Mouse (Mus musculus): ENCODE results near the gene Spata2. TPM values are rescaled to one million over a fixed set of nuclear protein-coding genes. Genes with fewer than 3 reads are reported as not detected.
A peak's percentile ranks its signal among the peaks of the same experiment; 100 is the strongest.

Spata2 gene
- polyA plus RNA-seq, 1 experiment from 2014 or later, result 23.1 TPM

- peak overlapping the region; percentile 95 for H3K9ac ChIP-seq (ENCODE audit: low read length)
- H3K4me3 ChIP-seq (ENCODE audit: low read depth, low read length), result peak overlapping the region; percentile 72
- peak overlapping the region; percentile 60 for H3K4me2 ChIP-seq (ENCODE audit: low read depth)
- peaks cover 4% of the 10 kb centered on the region for H3K36me3 ChIP-seq (ENCODE audit: control insufficient read depth, insufficient read depth, low read length)
- H3K27ac ChIP-seq (ENCODE audit: low read depth, low read length), result no peak overlapping the region
- DNase-seq (ENCODE audit: low spot score) (peak; percentile 30), ATAC-seq (ENCODE audit: insufficient read depth, low FRiP score, low TSS enrichment) (0 out of 2 replicates have a peak, but pooled peaks have one; percentile 4)
- WGBS, result under 1% methylated on average over 32 of the region's 32 CpGs
- peaks cover 6% of the 10 kb centered on the region; the same call in 1 of the 2 replicates for H3K4me1 ChIP-seq (ENCODE audit: control insufficient read depth, insufficient read depth, low read length)
- no peaks in the 10 kb centered on the region for H3K27me3 ChIP-seq (ENCODE audit: control insufficient read depth, insufficient read depth, low read length)
- H3K9me3 ChIP-seq (ENCODE audit: control insufficient read depth, low read length), result no peaks in the 10 kb centered on the region
Observed at GRCm38 (mm10) chr2:167503896-167504349, 11.2 kb upstream of the Spata2 start.

DNA sequence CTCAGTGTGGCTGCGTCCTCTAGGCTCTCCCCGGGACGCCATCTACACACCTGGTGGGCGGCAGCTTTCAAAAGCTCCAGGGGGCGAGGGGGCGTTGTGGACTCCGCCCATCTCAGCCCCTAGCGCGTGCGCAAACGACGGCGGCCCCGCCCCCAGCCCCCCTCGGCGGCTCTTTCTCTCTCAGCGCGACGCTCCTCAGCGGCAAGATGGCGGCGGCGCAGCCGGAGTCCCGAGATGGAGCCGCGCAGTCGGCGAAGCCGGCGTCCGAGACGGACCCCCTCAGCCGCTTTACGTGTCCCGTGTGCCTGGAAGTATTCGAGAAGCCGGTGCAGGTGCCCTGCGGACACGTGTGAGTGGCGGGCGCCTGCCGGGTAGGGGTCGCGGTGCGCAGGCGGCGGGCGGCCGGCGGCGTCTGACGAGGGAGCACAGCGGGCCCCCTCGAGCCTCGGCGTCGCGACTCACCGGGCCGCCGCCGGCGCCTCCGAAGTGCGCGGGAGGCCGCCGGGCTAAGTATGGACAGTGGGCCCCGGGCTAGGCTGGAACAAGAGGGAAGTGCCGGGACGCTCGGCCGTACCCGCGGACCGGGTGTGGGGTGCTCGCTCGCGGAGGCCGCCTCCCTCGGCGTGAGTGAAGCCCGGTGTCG is 10.7 kb upstream of the Spata2 start:
- Histone ChIP-seq H3K4me1 (ENCODE audit: control insufficient read depth, insufficient read depth, low read length) (peaks cover 6% of the 10 kb centered on the region; the same call in 1 of the 2 replicates), H3K27ac (ENCODE audit: low read depth, low read length) (peak overlapping the region; percentile 55; the same call in 1 of the 2 replicates), H3K36me3 (ENCODE audit: control insufficient read depth, insufficient read depth, low read length) (peaks cover 2% of the 10 kb centered on the region), H3K4me3 (ENCODE audit: low read depth, low read length) (peak overlapping the region; percentile 72), H3K4me2 (ENCODE audit: low read depth) (peak overlapping the region; percentile 60), H3K27me3 (ENCODE audit: control insufficient read depth, insufficient read depth, low read length) (no peaks in the 10 kb centered on the region), H3K9me3 (ENCODE audit: control insufficient read depth, low read length) (no peaks in the 10 kb centered on the region), H3K9ac (ENCODE audit: low read length) (peak overlapping the region; percentile 95)
- DNase-seq (ENCODE audit: low spot score), result peak; percentile 89
- peak; percentile 89 for ATAC-seq (ENCODE audit: insufficient read depth, low FRiP score, low TSS enrichment)
- WGBS, result under 1% methylated on average over 85 of the region's 85 CpGs

- Histone ChIP-seq H3K4me3 (ENCODE audit: low read depth, low read length) (peak overlapping the region; percentile 72), H3K27me3 (ENCODE audit: control insufficient read depth, insufficient read depth, low read length) (no peaks in the 10 kb centered on the region), H3K9ac (ENCODE audit: low read length) (no peak overlapping the region), H3K9me3 (ENCODE audit: control insufficient read depth, low read length) (no peaks in the 10 kb centered on the region), H3K4me2 (ENCODE audit: low read depth) (peak overlapping the region; percentile 60), H3K4me1 (ENCODE audit: control insufficient read depth, insufficient read depth, low read length) (peaks cover 6% of the 10 kb centered on the region; the same call in 1 of the 2 replicates), H3K27ac (ENCODE audit: low read depth, low read length) (no peak overlapping the region), H3K36me3 (ENCODE audit: control insufficient read depth, insufficient read depth, low read length) (no peaks in the 10 kb centered on the region; the same call in 1 of the 2 replicates)
- DNase-seq (ENCODE audit: low spot score), result no peak
- WGBS, result 50% methylated on average over 13 of the region's 13 CpGs
- no peak; the same call in 1 of the 2 replicates for ATAC-seq (ENCODE audit: insufficient read depth, low FRiP score, low TSS enrichment)
Observed at GRCm38 (mm10) chr2:167502554-167503252, 10.0 kb upstream of the Spata2 start.

GRCm38 (mm10) chr2:167497272-167497671 is 4.6 kb upstream of the Spata2 start:
- Histone ChIP-seq H3K36me3 (ENCODE audit: control insufficient read depth, insufficient read depth, low read length) (no peaks in the 10 kb centered on the region), H3K27ac (ENCODE audit: low read depth, low read length) (no peak overlapping the region), H3K4me1 (ENCODE audit: control insufficient read depth, insufficient read depth, low read length) (no peaks in the 10 kb centered on the region; the same call in 1 of the 2 replicates), H3K9me3 (ENCODE audit: control insufficient read depth, low read length) (no peaks in the 10 kb centered on the region), H3K4me3 (ENCODE audit: low read depth, low read length) (no peak overlapping the region), H3K27me3 (ENCODE audit: control insufficient read depth, insufficient read depth, low read length) (no peaks in the 10 kb centered on the region), H3K4me2 (ENCODE audit: low read depth) (no peak overlapping the region), H3K9ac (ENCODE audit: low read length) (no peak overlapping the region)
- 74% methylated on average over 4 of the region's 5 CpGs for WGBS
- DNase-seq (ENCODE audit: low spot score) (no peak), ATAC-seq (ENCODE audit: insufficient read depth, low FRiP score, low TSS enrichment) (no peak)

GRCm38 (mm10) chr2:167496437-167496836 is 3.8 kb upstream of the Spata2 start:
- no peaks in the 10 kb centered on the region for H3K9me3 ChIP-seq (ENCODE audit: control insufficient read depth, low read length)
- H3K9ac ChIP-seq (ENCODE audit: low read length), result no peak overlapping the region
- no peak overlapping the region for H3K27ac ChIP-seq (ENCODE audit: low read depth, low read length)
- DNase-seq (ENCODE audit: low spot score) (no peak), ATAC-seq (ENCODE audit: insufficient read depth, low FRiP score, low TSS enrichment) (no peak)
- H3K4me1 ChIP-seq (ENCODE audit: control insufficient read depth, insufficient read depth, low read length), result peaks cover 6% of the 10 kb centered on the region
- no peak overlapping the region for H3K4me3 ChIP-seq (ENCODE audit: low read depth, low read length)
- WGBS, result 82% methylated on average over 7 of the region's 7 CpGs
- no peaks in the 10 kb centered on the region for H3K36me3 ChIP-seq (ENCODE audit: control insufficient read depth, insufficient read depth, low read length)
- no peak overlapping the region for H3K4me2 ChIP-seq (ENCODE audit: low read depth)
- no peaks in the 10 kb centered on the region for H3K27me3 ChIP-seq (ENCODE audit: control insufficient read depth, insufficient read depth, low read length)

- H3K4me2 ChIP-seq (ENCODE audit: low read depth), result peak within 1 kb of the TSS; percentile 93
- peak within 1 kb of the TSS; percentile 100 for H3K4me3 ChIP-seq (ENCODE audit: low read depth, low read length)
- ATAC-seq (ENCODE audit: insufficient read depth, low FRiP score, low TSS enrichment) (peak; percentile 56), DNase-seq (ENCODE audit: low spot score) (no peak)
- H3K9me3 ChIP-seq (ENCODE audit: control insufficient read depth, low read length), result no peaks in the 10 kb centered on the region
- H3K27me3 ChIP-seq (ENCODE audit: control insufficient read depth, insufficient read depth, low read length), result no peaks in the 10 kb centered on the region
- H3K9ac ChIP-seq (ENCODE audit: low read length), result peak within 1 kb of the TSS; percentile 92
- H3K27ac ChIP-seq (ENCODE audit: low read depth, low read length), result peak within 1 kb of the TSS; percentile 93
- H3K36me3 ChIP-seq (ENCODE audit: control insufficient read depth, insufficient read depth, low read length), result no peaks in the 10 kb centered on the region
- H3K4me1 ChIP-seq (ENCODE audit: control insufficient read depth, insufficient read depth, low read length), result peaks cover 8% of the 10 kb centered on the region
- WGBS, result 4% methylated on average over 46 of the region's 52 CpGs
Observed at GRCm38 (mm10) chr2:167491757-167492708, 654 bp downstream of the Spata2 start, which contains the start of gene Rnf114. TSS of gene Rnf114 (plus strand) at chr2:167492645.

GRCm38 (mm10) chr2:167490813-167491525 is 1.7 kb downstream of the Spata2 start:
- Histone ChIP-seq H3K36me3 (ENCODE audit: control insufficient read depth, insufficient read depth, low read length) (no peaks in the 10 kb centered on the region), H3K27me3 (ENCODE audit: control insufficient read depth, insufficient read depth, low read length) (no peaks in the 10 kb centered on the region), H3K9ac (ENCODE audit: low read length) (no peak overlapping the region; the same call in 1 of the 2 replicates), H3K27ac (ENCODE audit: low read depth, low read length) (no peak overlapping the region), H3K9me3 (ENCODE audit: control insufficient read depth, low read length) (no peaks in the 10 kb centered on the region), H3K4me3 (ENCODE audit: low read depth, low read length) (peak overlapping the region; percentile 100; the same call in 1 of the 2 replicates), H3K4me1 (ENCODE audit: control insufficient read depth, insufficient read depth, low read length) (peaks cover 8% of the 10 kb centered on the region), H3K4me2 (ENCODE audit: low read depth) (peak overlapping the region; percentile 93)
- no peak for DNase-seq (ENCODE audit: low spot score)
- WGBS, result 79% methylated on average over 4 of the region's 4 CpGs
- ATAC-seq (ENCODE audit: insufficient read depth, low FRiP score, low TSS enrichment), result no peak

GRCm38 (mm10) chr2:167487994-167488393 is 4.7 kb downstream of the Spata2 start:
- Histone ChIP-seq H3K9ac (ENCODE audit: low read length) (no peak overlapping the region), H3K4me3 (ENCODE audit: low read depth, low read length) (no peak overlapping the region), H3K36me3 (ENCODE audit: control insufficient read depth, insufficient read depth, low read length) (peaks cover 4% of the 10 kb centered on the region), H3K27me3 (ENCODE audit: control insufficient read depth, insufficient read depth, low read length) (no peaks in the 10 kb centered on the region), H3K4me1 (ENCODE audit: control insufficient read depth, insufficient read depth, low read length) (peaks cover 8% of the 10 kb centered on the region), H3K4me2 (ENCODE audit: low read depth) (no peak overlapping the region), H3K9me3 (ENCODE audit: control insufficient read depth, low read length) (no peaks in the 10 kb centered on the region), H3K27ac (ENCODE audit: low read depth, low read length) (no peak overlapping the region)
- DNase-seq (ENCODE audit: low spot score) (no peak), ATAC-seq (ENCODE audit: insufficient read depth, low FRiP score, low TSS enrichment) (no peak)
- 96% methylated on average over 6 of the region's 6 CpGs for WGBS

Data from neural tube, embryonic 11.5 days (tissue).